Mouse (Mus musculus): ENCODE data around the gene Cdk5r1.

DNA sequence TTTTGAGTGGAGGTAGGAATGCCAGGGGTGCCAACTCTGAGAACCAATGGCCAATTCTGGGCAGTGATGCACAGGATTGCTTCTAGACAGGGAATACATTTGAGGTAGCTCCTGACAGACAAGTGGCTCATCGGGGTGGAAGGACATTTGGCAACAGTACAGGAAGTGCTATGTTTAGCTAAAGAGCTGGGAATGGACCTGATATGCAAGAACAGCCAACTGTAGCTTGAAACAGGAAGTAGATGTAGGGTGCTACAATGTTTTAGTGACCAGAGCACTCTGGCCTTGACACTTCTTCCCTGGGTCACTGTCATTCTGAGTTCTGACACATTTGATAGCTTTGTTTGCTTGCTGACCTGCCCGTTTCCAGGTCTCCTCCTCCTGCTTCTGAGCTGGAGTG, 46.0 kb downstream of the Cdk5r1 start:
- TF ChIP-seq CTCF (IDR thresholded peaks at IDR 0.05; ENCODE audit: control insufficient read depth, insufficient read depth, low read length) (no peak), POLR2A (IDR thresholded peaks at IDR 0.05; ENCODE audit: borderline replicate concordance, control insufficient read depth, low read depth, low read length) (no peak)

Data from bone marrow, adult 2 months (tissue).